Mouse (Mus musculus): ENCODE data around the gene Vps37d.

Gene Vps37d

DNA sequence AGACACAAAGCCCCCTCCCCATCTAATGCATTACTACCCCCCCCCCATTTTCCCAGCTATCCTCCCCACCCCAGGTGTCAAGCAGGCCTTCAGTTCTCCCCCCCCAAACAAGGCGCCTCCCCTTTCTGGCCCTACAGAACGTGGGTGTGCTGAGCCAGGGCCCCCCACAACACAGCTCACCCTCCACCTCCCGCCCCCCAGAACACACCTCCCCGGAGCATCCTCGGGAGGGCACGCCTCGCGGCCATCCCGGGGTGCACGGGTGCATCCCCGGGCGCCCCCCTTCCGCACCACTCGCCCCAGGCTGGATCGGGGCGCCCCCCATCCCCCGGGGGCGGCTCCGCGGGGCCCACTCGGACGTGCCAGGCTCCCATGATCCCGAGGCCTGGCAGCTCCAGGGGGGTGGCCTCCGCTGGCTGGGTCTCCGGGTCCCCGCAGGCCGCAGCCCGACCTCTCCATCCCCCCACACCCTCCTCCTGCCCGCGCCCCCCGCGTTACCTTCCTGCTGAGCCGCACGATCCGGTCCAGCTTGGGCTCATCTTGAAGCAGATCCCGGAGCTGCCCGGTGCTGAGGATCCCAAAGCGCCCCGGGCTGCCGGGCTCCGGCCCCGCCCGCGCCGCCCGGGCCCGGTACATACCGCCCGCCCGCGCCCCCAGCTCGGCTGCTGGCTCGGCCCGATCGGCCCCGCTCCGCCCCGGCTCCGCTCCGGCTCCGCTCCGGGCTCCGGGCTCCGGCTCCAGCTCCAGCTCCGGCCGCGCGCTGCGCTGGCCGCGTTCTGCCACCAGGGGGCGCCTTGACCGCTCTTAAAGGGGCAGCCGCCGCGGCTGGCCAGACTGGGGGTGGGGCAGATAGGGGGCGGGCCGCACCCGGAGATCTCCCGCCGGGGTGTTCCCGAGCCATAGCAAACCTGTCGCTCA is at the start of gene Vps37d:
Gene Vps37d (minus strand): TSS at position 703 of the 918 bp plus-strand sequence.
- peak; percentile 37 for DNase-seq (ENCODE audit: low read depth)

DNA sequence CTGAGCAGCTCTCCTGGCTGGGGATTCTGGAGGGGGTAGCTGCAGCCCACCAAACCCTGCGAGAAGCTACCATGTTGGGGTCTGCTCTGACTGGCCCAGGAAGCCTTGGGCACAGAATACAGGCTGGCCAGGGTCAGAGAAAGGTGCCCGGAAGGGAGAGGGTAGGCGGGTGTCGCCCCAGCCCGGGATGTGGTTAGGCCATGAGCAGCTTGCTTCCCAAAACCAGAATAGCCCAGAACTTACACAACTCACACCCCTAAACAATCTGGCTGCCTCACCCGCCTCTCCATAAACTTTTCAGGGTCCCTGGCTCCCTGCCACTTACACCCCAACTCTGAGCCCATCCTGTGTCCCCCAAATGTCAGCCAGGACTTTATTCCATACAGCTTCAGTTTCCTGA is 49.6 kb upstream of the Vps37d start:
- DNase-seq (ENCODE audit: low read depth) = no peak

DNA sequence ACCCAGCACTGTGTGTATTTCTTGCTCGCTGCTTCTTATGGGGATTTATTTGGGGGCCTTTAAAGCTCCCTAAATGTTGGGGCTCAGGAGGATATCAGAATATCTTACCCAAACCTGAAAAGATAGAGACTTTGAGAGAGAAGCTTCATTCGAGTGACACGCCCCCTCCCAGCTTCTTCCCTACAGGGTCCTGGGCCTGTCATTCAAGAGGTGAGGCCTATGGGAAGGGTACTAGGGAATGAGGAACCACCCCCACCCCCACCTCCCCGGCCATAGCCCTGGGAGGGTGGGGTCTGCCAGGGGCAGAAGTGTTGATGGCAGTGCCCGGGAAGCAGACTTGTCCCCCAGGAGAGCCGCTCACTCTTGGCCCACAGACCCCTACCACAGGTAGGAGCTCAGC is 48.1 kb upstream of the Vps37d start:
- DNase-seq (ENCODE audit: low read depth) = no peak

DNA sequence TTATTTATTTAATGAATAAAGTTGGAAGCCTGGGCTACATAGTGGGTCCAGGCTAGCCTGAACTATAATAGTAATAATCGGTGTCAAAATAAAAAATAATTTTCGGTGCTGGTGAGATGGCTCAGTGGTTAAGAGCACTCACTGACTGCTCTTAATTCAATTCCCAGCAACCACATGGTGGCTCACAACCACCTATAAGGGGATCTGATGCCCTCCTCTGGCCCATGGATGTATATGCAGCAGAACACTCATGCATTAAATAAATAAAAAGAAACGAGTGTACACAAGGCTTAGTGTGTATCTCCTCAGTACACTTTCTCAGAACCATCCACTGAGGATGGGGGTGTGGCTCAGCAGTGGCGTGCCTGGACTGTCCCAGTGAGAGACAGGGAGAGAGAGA is 42.7 kb upstream of the Vps37d start:
- DNase-seq (ENCODE audit: low read depth) = no peak

DNA sequence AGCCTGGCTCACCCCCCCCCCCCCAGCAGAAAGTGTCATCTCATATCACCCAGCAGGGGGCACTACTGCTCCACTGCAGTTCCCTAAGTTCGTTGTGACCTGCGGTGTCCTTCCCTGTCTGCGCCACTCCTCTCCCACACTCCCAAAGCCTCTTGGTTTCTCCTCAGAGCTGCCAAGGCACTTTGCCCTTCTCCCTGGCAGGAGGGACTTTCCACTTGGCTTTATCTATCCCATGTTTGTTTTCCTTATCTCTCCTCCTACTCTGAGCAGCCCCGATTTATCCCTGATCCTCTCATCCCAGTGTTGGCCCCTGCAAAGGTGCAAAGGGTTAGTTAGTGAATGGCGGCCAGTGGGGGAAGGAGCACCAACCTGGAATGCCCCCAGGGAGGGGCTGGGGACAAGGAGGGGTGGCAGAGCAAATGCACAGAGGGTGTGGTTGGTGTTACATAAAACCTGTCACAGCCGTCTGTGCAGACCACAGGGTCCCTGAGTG is 40.6 kb upstream of the Vps37d start:
- DNase-seq (ENCODE audit: low read depth) = peak; percentile 40

DNA sequence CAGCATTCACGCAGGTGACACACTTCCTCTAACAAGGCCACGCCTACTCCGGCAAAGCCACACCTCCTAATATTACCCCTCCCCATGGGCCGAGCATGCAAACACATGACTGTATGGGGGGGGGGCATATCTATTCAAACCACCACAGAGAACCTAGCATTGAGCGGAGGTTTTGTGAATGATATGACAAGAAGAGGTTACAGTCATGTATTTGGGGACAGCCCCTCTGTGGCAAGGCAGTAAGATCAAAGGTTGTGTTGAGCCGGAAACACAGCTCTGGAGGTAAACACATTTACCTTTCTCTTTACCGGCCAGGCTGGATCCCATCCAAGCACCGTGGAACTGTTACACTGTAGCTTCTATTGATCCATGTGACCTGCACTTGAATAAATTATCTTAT is 37.2 kb upstream of the Vps37d start:
- DNase-seq (ENCODE audit: low read depth) = no peak

DNA sequence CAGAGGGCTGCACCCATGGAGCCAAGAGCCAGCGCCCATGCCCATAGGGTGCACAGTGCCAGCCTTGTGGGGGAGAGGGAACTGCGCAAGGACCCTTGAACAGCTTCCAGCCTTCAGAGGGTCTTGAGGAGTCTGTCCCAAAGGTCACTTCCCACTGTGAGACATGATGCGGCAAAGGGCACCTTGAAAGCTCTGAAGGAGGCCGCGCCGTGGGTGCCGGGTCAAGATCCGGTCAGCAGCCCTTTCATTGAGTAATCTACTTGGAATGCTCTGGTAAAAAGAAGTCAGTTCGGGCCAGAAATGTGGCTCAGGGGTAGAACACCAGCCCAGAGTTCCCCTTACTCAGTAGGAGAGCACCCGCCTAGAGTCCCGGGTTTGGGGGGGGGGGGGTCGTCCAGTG is 35.7 kb upstream of the Vps37d start:
- no peak for DNase-seq (ENCODE audit: low read depth)

DNA sequence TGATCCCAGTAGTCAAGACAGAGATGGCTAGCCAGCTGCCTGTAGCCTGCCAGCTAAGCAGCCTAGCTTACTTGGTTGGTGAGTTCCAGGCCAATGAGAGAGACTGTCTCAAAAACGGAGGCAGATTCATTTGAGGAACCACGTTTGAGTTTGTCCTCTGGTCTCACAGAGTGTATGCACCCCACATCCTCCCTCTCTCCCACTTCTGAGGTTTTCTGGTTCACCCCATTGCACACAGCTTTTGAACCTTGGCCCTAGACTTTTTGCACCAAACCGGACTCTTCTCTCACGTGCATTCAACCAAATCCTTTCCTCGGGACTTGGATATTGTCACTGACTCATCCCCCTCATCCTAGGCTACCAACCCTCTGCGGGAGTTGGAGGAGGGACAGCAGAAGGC is 31.9 kb upstream of the Vps37d start:
- no peak for DNase-seq (ENCODE audit: low read depth)

DNA sequence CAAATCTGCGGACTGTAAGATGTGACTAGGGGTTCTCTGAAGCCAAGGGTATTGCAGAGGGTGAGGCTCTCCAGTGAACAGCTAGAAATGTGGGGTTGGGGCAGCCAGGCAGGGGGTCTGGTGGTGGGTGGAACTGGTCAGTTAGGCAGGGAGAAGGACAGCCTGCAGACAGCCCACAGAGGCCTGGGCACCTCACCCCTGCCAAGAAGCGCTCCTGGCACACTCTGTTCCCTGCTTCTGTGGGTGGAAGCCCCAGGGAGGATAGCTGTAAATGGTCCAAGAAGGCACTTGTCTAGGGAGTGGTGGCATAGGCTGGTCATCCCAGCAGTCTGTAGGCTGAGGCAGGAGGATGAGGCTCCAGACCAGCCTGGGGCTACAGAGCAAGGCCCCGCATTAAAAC is 31.4 kb upstream of the Vps37d start:
- DNase-seq (ENCODE audit: low read depth) = no peak

DNA sequence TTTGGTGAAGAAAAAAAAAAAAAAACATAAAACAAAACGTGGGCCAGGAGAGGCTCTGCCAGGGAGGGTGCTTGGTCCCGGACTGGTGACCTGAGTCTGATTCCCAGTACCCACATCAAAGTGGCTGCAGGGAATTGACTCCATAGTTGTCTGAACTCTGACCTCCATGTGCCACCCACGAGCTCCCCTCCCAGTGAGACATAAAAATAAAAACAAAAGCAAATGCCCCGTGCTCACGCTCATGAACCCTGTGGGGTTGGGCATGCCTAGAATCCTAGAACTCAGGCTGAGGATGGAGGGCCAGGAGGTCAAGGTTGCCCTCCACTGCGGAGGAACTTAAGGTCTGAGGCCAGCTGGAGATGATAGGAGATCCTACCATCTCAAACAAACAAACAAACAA is 31.0 kb upstream of the Vps37d start:
- DNase-seq (ENCODE audit: low read depth) = no peak

DNA sequence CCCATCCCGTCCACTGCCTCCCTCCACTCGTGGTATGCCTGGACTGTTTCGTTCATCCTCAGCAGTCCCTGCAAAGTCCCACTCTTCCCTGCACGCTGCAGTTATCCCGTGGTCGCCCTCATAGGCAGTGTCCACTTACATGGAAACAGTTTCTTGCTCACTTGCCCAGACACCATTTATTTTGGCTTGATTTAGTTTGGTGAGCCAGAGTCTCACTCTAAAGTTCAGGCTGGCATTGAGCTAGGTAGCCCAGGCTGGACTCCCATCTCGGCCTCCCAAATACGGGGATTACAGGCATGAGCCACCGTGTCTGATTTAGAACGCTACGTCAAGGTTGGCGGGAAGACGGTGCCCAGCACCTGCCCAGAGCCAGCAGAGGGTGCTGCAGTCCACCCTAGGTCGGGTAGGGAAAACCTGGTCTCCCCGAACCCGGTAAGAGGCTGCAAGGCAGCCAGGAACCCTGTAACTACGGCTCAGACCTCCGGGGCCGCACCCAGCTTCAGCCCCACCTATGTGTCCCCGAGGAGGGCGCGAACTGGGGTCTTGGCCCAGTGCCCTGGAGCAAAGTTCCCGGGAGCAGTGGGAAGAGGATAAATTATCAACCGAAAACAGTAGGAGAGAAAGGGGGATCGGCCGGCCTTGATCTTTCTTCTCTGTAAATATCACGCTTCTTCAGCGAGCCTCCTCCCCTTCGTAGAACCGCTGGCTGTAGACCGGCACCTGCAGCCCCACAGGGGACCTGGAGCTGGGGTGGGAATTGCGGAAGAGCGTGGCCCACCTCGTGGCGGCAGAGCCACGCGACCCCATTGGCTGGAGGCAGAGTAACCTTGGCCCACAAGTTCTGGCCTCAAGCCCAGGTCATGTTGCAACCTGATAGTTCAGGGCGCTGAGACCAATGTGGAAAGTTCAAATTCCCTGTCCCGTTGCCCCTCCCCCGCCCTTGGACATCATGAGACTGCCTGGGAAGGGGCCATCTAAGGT is 29.7 kb upstream of the Vps37d start:
- no peak for DNase-seq (ENCODE audit: low read depth)

DNA sequence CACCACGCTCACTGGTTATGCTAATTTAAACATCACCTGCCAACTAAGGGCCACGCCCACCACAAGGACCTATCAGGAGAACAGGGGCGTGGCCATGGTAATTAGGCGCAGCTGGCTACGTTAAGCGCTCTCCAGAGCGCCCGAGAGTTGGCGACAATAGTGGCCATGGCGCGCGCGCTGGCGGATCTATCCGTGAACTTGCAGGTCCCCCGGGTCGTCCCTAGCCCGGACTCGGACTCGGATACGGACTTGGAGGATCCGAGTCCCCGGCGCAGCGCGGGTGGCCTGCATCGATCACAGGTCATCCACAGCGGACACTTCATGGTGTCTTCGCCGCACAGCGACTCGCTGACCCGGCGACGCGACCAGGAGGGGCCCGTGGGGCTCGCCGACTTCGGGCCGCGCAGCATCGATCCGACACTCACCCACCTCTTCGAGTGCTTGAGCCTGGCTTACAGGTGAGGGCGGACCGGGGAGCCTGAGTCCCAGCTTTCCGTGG is 28.7 kb upstream of the Vps37d start:
- DNase-seq (ENCODE audit: low read depth) = no peak

DNA sequence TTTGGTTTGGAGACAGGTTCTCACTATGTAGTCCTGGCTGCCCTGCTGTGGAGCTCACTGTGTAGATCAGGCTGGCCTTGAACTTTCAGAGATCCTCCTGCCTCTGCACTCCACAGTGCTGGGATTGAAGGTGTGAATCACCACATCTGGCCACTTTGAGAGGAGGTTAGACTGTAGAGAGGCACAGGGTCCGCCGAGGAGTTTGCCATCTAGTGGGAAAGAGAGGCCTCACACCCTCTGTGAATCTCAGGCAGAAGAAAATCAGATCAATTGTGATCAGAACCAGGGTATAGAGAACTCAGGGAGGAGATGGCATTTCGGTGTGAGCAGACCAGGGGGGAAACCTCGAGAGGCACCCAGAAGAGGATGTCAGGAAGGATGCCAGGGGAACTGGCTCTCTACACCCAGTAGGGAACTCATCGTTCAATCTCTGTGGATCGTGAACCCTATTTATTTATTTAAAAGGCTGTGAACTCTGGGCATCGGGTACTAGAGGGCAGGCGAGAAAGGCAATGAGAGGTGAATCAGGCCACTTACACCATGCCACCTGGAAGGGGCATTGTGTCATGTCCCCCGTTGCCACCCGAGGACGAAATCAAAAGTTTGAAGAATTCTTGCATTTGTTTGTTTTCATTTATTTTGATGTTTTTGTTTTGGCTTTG is 26.1 kb upstream of the Vps37d start:
- DNase-seq (ENCODE audit: low read depth) = no peak

DNA sequence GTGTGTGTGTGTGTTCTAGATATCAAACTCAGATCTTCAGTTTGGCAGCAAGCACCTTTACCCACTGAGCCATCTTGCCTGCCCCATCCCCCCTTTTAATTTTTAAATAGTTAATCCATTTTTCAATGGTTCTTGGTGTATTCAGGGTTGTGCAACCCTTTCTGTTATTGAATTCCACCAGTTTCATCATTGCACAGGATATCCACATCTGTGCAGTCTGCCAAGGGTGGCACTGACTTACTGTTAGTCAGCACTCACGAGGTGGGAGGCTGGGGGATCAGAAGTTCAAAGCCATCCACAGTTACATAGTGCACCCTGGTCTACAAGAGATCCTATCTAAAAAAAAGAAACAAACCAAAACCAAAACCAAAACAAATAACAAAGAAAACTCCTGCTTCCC is 22.9 kb upstream of the Vps37d start:
- peak; percentile 60 for DNase-seq (ENCODE audit: low read depth)

DNA sequence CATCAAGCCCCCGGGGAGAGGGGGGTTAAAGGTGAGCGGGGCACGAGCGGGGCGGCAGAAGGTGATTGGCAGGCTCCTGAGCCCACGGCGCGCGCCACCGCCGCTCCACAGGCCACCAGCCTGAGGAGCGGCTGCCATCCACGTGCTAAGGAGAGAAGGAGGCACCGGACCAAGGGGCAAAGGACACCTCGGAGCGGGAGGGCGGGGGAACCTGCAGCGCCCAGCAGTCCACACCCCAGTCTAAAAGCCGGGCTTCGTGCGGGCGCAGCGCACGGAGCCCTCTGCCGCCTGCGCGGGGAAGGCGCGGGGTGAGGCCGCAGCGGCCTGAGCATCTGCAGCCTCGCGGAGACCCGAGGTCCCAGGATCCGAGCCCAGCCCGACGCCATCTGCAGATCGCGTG is 11.6 kb upstream of the Vps37d start, which contains the start of gene Mlxipl:
Gene Mlxipl (plus strand): TSS at position 238 of the 400 bp plus-strand sequence.
- no peak for DNase-seq (ENCODE audit: low read depth)

DNA sequence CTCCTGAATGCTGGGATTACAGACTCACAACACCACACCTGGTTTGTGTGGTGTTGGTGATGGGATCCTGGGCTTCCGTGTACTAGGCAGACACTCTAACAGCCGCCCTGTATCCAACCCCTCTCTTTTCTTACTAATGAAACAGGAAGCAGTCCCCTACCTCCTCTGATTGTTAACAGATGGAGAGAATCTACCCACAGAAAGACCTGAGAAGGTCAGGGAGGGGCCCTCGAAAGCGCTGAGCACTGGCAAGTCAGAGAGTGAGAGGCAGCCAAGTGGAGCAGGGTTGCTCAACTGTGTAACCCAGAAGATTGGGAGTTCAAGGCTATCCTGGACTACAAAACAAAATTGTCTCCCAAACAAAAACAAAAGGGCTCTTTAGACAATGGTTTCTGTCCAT is 8.8 kb upstream of the Vps37d start:
- no peak for DNase-seq (ENCODE audit: low read depth)

DNA sequence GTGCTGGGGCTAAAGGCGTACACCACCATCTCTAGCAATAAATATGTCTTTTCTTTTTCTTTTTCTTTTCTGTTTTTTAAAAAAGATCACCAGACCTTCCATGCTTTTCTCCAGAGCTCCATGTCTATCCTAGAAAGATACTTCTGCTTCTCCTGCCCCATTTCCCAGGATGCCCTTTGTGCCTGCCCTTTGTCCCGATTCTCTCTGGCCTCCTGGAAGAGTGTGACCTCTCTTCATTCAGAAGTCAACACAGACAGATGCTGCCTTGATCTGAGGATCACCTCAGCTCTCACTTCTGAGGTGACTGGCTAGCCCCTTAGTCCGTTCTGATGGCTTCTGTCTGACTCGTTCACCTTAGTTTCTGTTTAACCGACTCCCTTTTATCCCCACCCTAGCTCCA is 2.5 kb upstream of the Vps37d start:
- DNase-seq (ENCODE audit: low read depth) = no peak

DNA sequence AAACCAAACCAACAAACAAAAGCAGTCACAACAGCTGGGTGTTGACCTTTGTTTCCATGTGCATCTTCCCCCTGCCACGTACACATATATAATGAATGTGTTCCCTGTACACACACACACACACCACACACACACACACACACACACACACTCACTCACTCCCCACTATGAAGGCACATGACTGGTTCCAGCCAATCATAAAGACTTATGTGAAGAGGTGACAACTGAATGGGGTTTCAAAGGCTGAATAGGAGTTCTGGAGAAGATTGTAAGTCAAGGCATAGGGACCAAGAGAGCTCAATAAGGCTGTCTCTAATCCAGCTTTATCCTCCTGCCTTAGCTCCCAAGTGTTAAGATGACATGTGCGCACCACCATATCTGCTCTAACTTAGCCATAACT is 1.5 kb upstream of the Vps37d start:
- DNase-seq (ENCODE audit: low read depth) = no peak

DNA sequence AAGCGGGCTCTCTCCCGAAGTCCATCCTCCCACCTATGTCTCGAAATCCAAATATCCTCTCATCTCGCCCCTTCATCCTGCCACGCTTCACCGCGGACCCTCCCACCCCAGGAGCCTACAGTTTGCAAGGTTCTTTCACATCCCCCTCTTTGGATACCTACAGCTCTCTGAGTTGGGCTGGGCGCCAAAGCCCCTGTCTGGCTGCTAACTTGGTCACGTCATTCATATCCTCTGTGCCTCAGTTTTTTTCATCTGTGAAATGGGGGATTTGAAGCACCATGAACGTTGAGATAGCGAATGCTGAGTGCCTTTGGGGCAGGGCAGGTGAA is 380 bp upstream of the Vps37d start:
- DNase-seq (ENCODE audit: low read depth) = no peak

DNA sequence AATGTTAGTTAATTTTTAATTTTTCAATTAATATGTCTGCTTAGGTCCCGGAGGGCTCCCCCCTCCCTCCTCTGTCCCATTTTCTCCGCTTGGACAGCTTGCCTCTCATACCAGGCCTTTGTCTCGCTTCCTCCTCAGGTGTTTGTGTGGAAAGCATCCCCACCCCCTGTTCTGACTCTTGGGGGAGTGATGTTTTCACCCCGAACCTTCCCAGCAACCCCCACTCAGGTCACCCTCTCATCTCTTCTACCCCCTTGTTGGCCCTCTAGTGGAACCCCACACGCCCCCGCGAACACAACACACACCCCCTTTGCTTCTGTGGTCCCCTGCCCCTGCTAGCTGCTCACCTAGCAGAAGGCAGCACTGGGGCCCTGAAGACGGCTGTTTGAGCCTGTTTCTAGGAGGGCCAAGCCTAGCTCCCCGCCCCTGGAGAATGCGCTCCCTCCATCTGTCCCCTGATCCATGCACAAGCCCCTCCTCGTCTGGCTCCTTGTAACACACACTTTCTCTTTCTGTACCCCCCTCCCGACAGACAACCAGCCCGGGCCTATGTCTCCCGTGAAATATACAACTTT is 1.0 kb downstream of the Vps37d start:
- no peak for DNase-seq (ENCODE audit: low read depth)

DNA sequence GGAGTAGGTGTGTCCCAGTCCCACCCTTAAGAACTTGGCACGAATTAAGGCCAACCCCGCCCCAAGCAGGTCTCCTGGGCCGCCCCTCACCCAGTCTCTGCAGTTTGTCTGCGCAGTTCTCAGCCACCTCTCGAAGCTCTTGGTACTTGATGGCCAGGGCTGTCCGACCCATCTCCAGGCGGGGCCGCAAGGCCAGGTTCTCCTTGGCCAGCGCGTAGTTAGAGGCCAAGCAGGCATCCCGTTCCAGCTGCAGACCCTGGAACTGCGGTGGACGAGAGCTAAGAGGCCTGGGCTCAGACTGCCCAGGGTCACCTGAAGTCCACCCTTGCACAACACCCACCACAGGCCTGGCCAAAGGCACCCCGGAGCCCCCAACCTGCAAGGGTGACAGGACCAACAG is 1.7 kb downstream of the Vps37d start:
- DNase-seq (ENCODE audit: low read depth) = no peak

DNA sequence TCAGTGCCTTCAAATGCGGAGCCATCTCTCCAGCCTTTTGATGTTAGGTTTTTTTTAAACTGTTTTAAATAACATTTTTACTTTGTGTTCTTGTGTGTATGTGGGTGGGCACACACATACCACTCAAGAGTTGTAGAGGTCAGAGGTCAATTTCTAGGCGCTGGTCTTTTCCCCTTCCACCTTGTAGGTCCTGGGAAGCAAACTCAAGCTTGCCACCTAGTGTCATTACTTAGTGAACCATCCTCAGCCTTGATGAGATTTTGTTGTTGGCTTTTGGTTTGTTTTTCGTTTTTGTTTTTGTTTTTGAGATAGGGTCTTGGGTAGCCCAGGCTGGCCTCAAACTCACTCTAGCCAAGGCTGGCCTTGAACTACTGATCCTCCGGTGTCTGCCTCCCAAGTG is 2.4 kb downstream of the Vps37d start:
- no peak for DNase-seq (ENCODE audit: low read depth)

Measured in fibroblast of lung, adult 2 months (primary cell).